Mouse (Mus musculus) lung, adult 2 months (tissue): Measurements from ENCODE around the gene Ttc38.

Experiments used
- CTCF ChIP-seq: fragments of 200-500 bp; IDR thresholded peaks from 2 replicates; pipeline ENCODE4 v1.5.1; 2011; ENCODE audit warnings: mild to moderate bottlenecking, low read length, control low read depth; ENCODE audit not compliant: insufficient read depth
- POLR2A ChIP-seq: fragments of 200-500 bp; IDR thresholded peaks from 2 replicates; pipeline ENCODE4 v1.6.1; 2011; ENCODE audit warnings: low read depth, mild to moderate bottlenecking, control low read depth, low read length, borderline replicate concordance; ENCODE audit errors: extremely low read depth

- TF ChIP-seq POLR2A (no peak), CTCF (no peak)
These were observed 10.1 kb upstream of the Ttc38 start for GRCm38 (mm10) chr15:85822011-85822359.
